Mouse (Mus musculus) megakaryocyte-erythroid progenitor cell, adult 5 weeks (primary cell): ENCODE results near the gene Catsper4. TPM values are rescaled to one million over a fixed set of nuclear protein-coding genes. Genes with fewer than 3 reads are reported as not detected.

ENCODE experiments used
- polyA plus RNA-seq: library from polyadenylated mRNA; stranded (reverse); fragments of >175 nt; gene quantifications from 2 replicates; pipeline ENCODE4 v1.2.3, GENCODE M21; 2012

Gene Catsper4
- polyA plus RNA-seq, result not detected in 2 replicates

DNA sequence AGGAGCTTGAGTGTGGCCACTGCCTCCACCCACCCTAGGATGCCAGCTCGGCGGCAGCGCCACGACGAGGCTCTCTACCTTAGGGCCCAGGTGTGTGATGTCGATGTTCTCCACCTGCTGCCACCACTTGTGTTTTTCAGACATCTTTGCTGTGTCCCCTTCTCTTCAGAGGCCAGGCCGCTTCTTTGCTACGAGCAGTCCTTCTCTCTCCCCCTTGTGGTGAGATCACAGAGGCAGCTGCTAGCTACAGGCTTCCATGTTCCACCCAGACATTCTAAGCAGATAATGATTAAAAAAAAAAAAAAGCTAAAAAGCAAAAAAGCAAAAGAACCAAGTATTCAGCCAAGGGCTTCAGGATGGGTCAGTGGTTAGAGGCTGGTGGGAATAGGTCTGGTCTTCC, at the start of gene Catsper4:
Gene Catsper4, minus strand, starts transcription at position 190 of the 400 bp plus-strand sequence.

DNA sequence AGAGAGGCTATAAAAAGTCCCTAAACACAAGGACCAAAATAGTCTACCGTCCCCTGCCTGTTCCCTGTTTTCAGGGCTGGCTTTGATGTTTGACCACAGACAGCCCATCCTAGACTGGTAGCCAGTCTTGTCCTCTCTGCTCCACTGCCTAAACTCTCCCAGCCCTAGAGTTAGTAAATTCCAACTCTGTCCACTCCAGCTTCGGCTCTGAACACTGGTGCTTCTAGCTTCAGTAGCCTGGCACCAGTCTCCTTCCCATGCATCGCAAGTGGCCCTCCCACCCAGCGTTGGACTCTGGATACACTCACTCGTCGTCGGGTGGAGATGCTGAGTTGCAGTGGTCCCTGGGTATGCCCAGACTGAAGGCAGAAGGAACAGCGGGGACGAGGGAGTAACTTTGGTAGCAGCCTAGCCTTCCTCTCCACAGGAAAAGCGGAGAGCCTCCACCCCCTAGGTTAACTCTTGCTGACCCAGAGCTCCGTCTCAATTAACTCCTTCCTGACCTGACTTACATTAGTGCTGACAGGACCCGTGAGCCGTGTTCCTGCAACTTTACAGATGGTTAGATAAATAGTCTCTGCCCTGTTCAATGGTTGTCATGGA, 26.6 kb upstream of the Catsper4 start, which contains the start of gene Grrp1:
Gene Grrp1, minus strand, starts transcription at position 385 of the 603 bp plus-strand sequence.

DNA sequence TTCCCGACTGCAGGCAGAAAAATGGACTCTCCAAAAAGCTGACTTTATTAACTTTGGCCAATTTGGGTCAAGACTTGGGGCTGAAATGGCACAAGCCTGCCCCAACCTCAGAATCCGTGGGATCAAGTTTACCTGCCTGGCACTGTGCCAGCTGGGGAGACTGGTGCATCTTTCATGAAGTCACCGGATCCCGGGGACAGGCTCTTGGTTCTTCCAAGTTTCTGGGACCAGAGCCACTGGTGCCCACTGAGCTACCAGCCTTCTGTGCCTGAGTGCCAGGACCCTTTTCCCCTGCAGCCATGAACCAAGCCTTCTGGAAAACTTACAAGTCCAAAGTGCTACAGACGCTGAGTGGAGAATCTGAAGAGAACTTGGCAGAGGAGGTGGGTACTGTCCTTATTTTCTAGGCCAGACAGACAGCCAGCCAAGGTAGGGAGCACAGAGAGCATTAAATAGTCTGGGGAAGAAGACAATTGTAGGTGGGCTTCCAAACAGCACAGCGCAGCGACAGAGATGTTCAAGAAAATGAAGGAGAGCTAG, 19.6 kb upstream of the Catsper4 start, which contains the start of gene Gm30191:
Gene Gm30191, plus strand, starts transcription at position 217 of the 540 bp plus-strand sequence.

DNA sequence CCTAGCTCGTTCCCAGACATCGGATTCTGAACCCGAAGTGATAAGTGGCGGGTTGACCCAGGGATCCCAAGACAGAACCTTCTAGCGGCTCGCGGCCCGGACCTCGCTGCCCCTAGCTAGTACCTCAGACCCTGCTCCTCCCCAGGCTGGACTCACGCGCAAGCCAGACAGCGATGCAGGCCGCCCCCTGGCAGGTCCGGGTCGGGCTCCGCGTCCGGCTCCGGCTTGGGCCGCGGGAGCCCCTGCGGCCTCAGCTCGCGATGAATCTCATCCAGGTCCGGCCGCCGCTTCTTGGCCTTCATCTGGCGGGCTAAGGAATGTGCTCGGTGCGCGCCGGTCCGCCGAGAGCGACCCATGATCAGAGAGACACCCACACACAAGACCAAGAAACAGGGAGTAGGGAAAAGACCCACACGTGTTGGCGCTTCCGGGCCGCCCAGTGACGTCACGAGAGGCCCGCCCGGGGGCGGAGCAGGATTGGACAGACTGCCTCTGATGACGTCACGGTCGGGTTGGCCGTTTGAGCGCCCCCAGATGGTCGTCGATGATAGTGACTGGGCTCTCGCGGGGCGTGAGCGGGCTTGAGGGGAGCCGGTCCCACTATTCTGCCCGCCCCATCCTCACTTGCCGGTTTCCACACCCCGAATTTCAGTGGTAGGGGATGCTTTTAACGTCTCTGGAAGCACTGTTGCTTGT, 18.1 kb upstream of the Catsper4 start, which contains the start of gene Zfp593:
Gene Zfp593, minus strand, starts transcription at position 445 of the 696 bp plus-strand sequence.

DNA sequence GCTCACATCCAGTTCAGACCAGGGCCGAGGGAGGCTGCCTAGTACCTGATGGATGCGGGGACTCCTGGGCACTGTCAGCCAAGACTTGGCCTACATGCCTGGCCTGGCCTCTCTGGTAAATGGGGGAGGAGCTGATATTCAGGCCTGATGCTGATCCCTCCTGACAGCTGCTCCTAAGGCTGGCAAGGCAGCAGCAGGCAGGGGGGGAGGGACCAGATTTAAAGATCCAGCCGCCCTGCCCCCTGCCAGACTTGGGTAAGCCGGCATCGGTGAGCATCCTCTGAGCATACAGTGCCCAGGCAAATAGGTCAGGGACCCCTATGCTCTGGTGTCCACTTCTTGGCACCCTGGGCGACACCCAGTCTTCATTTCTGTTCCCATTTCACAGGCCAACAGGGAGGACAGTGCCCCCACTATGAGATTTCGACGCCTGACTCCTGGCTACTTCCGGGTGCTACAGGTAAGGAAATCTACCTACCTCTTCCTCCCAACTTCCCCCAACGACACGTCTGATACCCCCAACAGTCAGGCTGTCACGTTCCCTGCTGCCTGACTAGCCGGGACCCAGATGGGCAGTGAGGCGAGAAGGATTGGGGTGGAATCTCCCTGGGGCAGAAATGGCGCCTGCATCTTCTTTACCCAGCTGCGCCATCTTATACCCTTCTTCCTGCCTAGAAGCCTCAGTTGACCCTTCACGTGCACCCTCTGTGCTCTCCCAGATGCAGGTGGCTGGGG, 16.5 kb upstream of the Catsper4 start, which contains the start of gene E130218I03Rik:
Gene E130218I03Rik, plus strand, starts transcription at position 147 of the 735 bp plus-strand sequence.

DNA sequence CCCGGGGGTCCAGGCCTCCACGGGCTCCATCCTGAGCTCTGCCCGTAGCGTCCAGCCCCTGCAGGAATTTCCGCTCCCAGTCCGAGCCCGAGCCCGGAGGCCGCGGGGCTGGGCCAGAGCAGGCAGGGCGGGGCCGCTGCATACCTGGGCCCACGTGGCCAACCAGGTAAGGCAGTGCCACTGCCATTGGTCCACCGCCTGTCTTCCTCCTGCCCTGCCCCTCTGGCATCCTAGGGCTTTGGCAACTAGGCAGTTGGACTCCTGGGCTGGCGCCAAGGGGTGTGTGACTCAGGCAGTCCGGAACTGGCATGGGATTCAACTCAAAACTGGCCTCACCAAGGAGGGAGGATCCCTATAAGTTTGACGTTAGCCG, 11.1 kb upstream of the Catsper4 start, which contains the start of gene Cnksr1:
Gene Cnksr1, minus strand, starts transcription at position 121 of the 373 bp plus-strand sequence.

DNA sequence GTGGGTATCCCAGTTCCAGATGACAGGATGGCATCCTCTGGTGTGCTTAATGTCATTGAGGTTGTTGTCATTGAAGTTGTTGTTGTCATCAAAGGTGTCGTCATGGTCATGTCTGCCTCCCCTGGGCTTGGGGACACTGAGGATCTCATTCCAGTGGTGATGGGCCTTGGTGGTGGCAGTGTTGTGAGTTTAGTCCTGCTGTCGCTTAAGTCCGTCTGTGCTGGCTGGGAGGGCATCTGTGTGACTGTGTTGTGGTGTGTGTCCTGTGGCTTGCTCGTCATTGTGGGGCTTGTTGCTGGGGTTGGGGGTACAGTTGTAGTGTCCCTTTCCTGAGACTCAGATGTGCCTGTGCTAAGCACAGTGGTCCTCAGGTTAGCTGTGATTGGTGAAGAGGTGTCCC, 24.3 kb downstream of the Catsper4 start, which contains the start of gene Gm7534:
Gene Gm7534, minus strand, starts transcription at position 101 of the 400 bp plus-strand sequence.

Other genes starting within 250 kb of the Catsper4 start
- gene Dhdds, start 226.5 kb downstream of the Catsper4 start, polyA plus RNA-seq, result 24.5 and 27.5 TPM in 2 replicates
- gene Lin28a, start 208.5 kb downstream of the Catsper4 start, polyA plus RNA-seq, result 0.30 and 0.51 TPM in 2 replicates
- gene Zfp683, start 173.5 kb downstream of the Catsper4 start, polyA plus RNA-seq, result 0.15 TPM in 1 of 2 replicates, not detected in the other
- 1.4 and 2.4 TPM in 2 replicates for gene Crybg2, start 166.6 kb downstream of the Catsper4 start, polyA plus RNA-seq
- 131 and 232 TPM in 2 replicates for gene Cd52, start 132.3 kb downstream of the Catsper4 start, polyA plus RNA-seq
- gene Ubxn11, start 124.8 kb downstream of the Catsper4 start, polyA plus RNA-seq, result 33.5 and 39.3 TPM in 2 replicates
- gene Sh3bgrl3, start 98.6 kb downstream of the Catsper4 start, polyA plus RNA-seq, result 886 and 1,036 TPM in 2 replicates
- 41.4 and 47.6 TPM in 2 replicates for gene Cep85, start 40.3 kb downstream of the Catsper4 start, polyA plus RNA-seq
- not detected in 2 replicates for gene Gm7534, start 24.4 kb downstream of the Catsper4 start, polyA plus RNA-seq
- 0.23 and 0.50 TPM in 2 replicates for gene Cnksr1, start 11.0 kb upstream of the Catsper4 start, polyA plus RNA-seq
- 0.10 and 0.25 TPM in 2 replicates for gene E130218I03Rik, start 16.3 kb upstream of the Catsper4 start, polyA plus RNA-seq
- gene Zfp593, start 18.2 kb upstream of the Catsper4 start, polyA plus RNA-seq, result 60.4 and 65.0 TPM in 2 replicates
- not detected in 2 replicates for gene Gm30191, start 19.6 kb upstream of the Catsper4 start, polyA plus RNA-seq
- gene Grrp1, start 26.7 kb upstream of the Catsper4 start, polyA plus RNA-seq, result 0.43 and 0.83 TPM in 2 replicates
- gene Pdik1l, start 60.5 kb upstream of the Catsper4 start, polyA plus RNA-seq, result 1.9 and 3.0 TPM in 2 replicates
- gene Trim63, start 87.7 kb upstream of the Catsper4 start, polyA plus RNA-seq, result not detected in 2 replicates
- 0.09 and 0.11 TPM in 2 replicates for gene Slc30a2, start 115.8 kb upstream of the Catsper4 start, polyA plus RNA-seq
- 0.08 TPM in 1 of 2 replicates, not detected in the other for gene Extl1, start 156.5 kb upstream of the Catsper4 start, polyA plus RNA-seq
- gene Pafah2, start 168.9 kb upstream of the Catsper4 start, polyA plus RNA-seq, result 9.7 and 16.6 TPM in 2 replicates
- gene Stmn1, start 240.9 kb upstream of the Catsper4 start, polyA plus RNA-seq, result 421 and 705 TPM in 2 replicates